Mouse (Mus musculus) ES-Bruce4 (cell line): ENCODE data around the gene Tnpo3. TPM values are rescaled to one million over a fixed set of nuclear protein-coding genes. Genes with fewer than 3 reads are reported as not detected.

Experiments used
- H3K27ac ChIP-seq: 2 replicates; pipeline ENCODE4 v1.5.1; 2012; ENCODE audit warnings: low read length, inconsistent platforms; ENCODE audit not compliant: insufficient read depth
- H3K27me3 ChIP-seq: 2 replicates; pipeline ENCODE4 v1.6.1; 2012; ENCODE audit warnings: mild to moderate bottlenecking, low read length, inconsistent platforms; ENCODE audit not compliant: control insufficient read depth, poor library complexity, insufficient read depth, severe bottlenecking
- H3K36me3 ChIP-seq: 2 replicates; pipeline ENCODE4 v1.6.1; 2012; ENCODE audit warnings: inconsistent platforms, mild to moderate bottlenecking, low read length, moderate library complexity; ENCODE audit not compliant: control insufficient read depth, poor library complexity, insufficient read depth, severe bottlenecking
- H3K4me1 ChIP-seq: one replicate; pipeline ENCODE4 v1.8.1; 2011; ENCODE audit warnings: low read length; ENCODE audit not compliant: control insufficient read depth, insufficient read depth
- H3K4me3 ChIP-seq: 2 replicates; pipeline ENCODE4 v1.5.1; 2011; ENCODE audit warnings: low read depth, mild to moderate bottlenecking, low read length
- H3K9ac ChIP-seq: 2 replicates; pipeline ENCODE4 v1.6.1; 2012; ENCODE audit warnings: low read depth, mild to moderate bottlenecking, inconsistent platforms; ENCODE audit not compliant: poor library complexity, severe bottlenecking
- H3K9me3 ChIP-seq: replicated peaks from 2 replicates; pipeline ENCODE4 v1.6.1; 2012; ENCODE audit warnings: mild to moderate bottlenecking, low read length, inconsistent platforms; ENCODE audit not compliant: control insufficient read depth, poor library complexity, insufficient read depth, severe bottlenecking
- CTCF ChIP-seq: IDR thresholded peaks from one replicate; pipeline ENCODE4 v1.8.1; 2011; ENCODE audit warnings: low read depth, low read length
- EP300 ChIP-seq: IDR thresholded peaks from 2 replicates; pipeline ENCODE4 v1.6.1; 2011; ENCODE audit warnings: low read depth, low read length; ENCODE audit not compliant: insufficient read depth
- POLR2A ChIP-seq: IDR thresholded peaks from one replicate; pipeline ENCODE4 v1.8.1; 2011; ENCODE audit warnings: low read length; ENCODE audit not compliant: insufficient read depth
- polyA plus RNA-seq: library from polyadenylated mRNA; stranded (reverse); fragments of >200 nt; gene quantifications from 2 replicates; pipeline ENCODE4 v1.2.4, GENCODE M21; 2011; ENCODE audit warnings: low read depth; ENCODE audit not compliant: missing spikeins, insufficient read depth, insufficient read length

Gene Tnpo3
- polyA plus RNA-seq, 1 experiment, result 130 TPM

DNA sequence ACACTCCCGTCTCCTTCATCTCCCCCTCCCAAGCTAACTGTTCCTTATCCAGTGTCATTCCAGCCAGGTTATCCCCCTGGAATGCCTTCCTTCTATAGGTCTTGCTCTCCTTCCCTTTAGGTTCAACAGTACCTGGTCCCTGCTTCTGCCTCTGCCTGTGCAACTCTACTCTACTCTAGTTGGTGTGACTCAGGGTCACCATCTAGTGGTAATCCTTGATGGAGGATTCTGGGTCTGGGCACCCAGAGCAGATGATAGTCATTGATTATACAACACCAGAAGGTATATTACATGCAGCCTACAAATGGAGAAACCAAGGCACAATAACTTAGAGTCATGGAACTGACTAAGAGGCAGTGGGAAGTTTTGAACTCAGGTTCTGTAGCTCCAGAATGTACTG lies 108.1 kb downstream of the Tnpo3 start:
- no peak overlapping the region for H3K9ac ChIP-seq
- H3K9me3 ChIP-seq, result no peaks in the 10 kb centered on the region
- H3K4me3 ChIP-seq, result no peak overlapping the region
- H3K27ac ChIP-seq, result no peak overlapping the region
- TF ChIP-seq CTCF (peak; percentile 15), EP300 (no peak)
- no peaks in the 10 kb centered on the region for H3K4me1 ChIP-seq
- H3K27me3 ChIP-seq, result no peaks in the 10 kb centered on the region
- H3K36me3 ChIP-seq, result no peaks in the 10 kb centered on the region

- no peak for TF ChIP-seq POLR2A
- TF ChIP-seq CTCF, result no peak
- no peak for TF ChIP-seq EP300
- Histone ChIP-seq H3K9me3 (no peaks in the 10 kb centered on the region), H3K27me3 (no peaks in the 10 kb centered on the region), H3K36me3 (no peaks in the 10 kb centered on the region), H3K4me3 (no peak overlapping the region), H3K27ac (no peak overlapping the region), H3K4me1 (no peaks in the 10 kb centered on the region), H3K9ac (no peak overlapping the region)
Measured at GRCm38 (mm10) chr6:29500810-29501209, 108.9 kb downstream of the Tnpo3 start.

- Histone ChIP-seq H3K4me1 (no peaks in the 10 kb centered on the region), H3K9me3 (no peaks in the 10 kb centered on the region), H3K4me3 (no peak overlapping the region), H3K27ac (no peak overlapping the region), H3K9ac (no peak overlapping the region), H3K27me3 (no peaks in the 10 kb centered on the region), H3K36me3 (no peaks in the 10 kb centered on the region)
- TF ChIP-seq CTCF (no peak), EP300 (no peak), POLR2A (no peak)
Measured at GRCm38 (mm10) chr6:29500177-29500576, 109.5 kb downstream of the Tnpo3 start.

GRCm38 (mm10) chr6:29497791-29498190 lies 111.9 kb downstream of the Tnpo3 start:
- H3K27ac ChIP-seq, result no peak overlapping the region
- H3K36me3 ChIP-seq, result no peaks in the 10 kb centered on the region
- H3K9me3 ChIP-seq, result no peaks in the 10 kb centered on the region
- H3K9ac ChIP-seq, result no peak overlapping the region
- H3K4me3 ChIP-seq, result no peak overlapping the region
- TF ChIP-seq POLR2A, result no peak
- TF ChIP-seq CTCF, result no peak
- TF ChIP-seq EP300, result no peak
- no peaks in the 10 kb centered on the region for H3K4me1 ChIP-seq
- H3K27me3 ChIP-seq, result no peaks in the 10 kb centered on the region

GRCm38 (mm10) chr6:29496270-29496669 lies 113.4 kb downstream of the Tnpo3 start:
- Histone ChIP-seq H3K9me3 (no peaks in the 10 kb centered on the region), H3K4me1 (no peaks in the 10 kb centered on the region), H3K4me3 (peak overlapping the region; percentile 37), H3K27ac (no peak overlapping the region), H3K9ac (no peak overlapping the region), H3K27me3 (no peaks in the 10 kb centered on the region), H3K36me3 (no peaks in the 10 kb centered on the region)
- no peak for TF ChIP-seq CTCF
- TF ChIP-seq POLR2A, result no peak
- no peak for TF ChIP-seq EP300

DNA sequence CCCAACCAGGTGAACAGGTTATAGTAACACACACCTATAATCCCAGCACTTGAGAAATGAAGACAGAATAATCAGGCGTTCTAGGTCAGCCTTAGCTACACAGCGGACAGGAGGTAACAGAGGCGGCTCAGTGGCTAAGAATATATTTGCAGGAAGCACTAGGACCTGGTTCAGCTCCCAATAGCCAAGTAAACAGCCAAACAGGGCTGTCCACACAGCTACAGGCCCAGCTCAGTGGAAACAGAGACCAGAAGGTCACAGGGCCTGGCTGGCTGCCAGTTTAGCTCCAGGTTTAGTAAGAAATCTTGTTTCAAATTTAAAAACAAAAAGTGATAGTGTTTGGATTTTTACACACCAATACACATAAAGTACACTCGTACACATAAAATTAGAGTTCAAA lies 115.6 kb downstream of the Tnpo3 start:
- Histone ChIP-seq H3K27ac (no peak overlapping the region), H3K9ac (no peak overlapping the region), H3K36me3 (no peaks in the 10 kb centered on the region), H3K4me1 (no peaks in the 10 kb centered on the region), H3K9me3 (no peaks in the 10 kb centered on the region), H3K27me3 (no peaks in the 10 kb centered on the region), H3K4me3 (no peak overlapping the region)
- TF ChIP-seq EP300 (no peak), POLR2A (no peak), CTCF (no peak)

Other genes starting within 250 kb of the Tnpo3 start
- gene Opn1sw, start 221.4 kb downstream of the Tnpo3 start, polyA plus RNA-seq, result not detected in 2 replicates
- gene Ccdc136, start 213.6 kb downstream of the Tnpo3 start, polyA plus RNA-seq, result 22.7 and 28.4 TPM in 2 replicates
- 37.2 and 39.8 TPM in 2 replicates for gene Flnc, start 176.6 kb downstream of the Tnpo3 start, polyA plus RNA-seq
- gene Atp6v1f, start 142.2 kb downstream of the Tnpo3 start, polyA plus RNA-seq, result 142 and 143 TPM in 2 replicates
- 0.90 and 1.0 TPM in 2 replicates for gene Atp6v1fnb, start 138.4 kb downstream of the Tnpo3 start, polyA plus RNA-seq
- gene Kcp, start 101.9 kb downstream of the Tnpo3 start, polyA plus RNA-seq, result 1.9 and 4.1 TPM in 2 replicates
- gene Irf5, start 83.3 kb downstream of the Tnpo3 start, polyA plus RNA-seq, result 2.3 and 2.6 TPM in 2 replicates
- 7.1 and 9.6 TPM in 2 replicates for gene Tspan33, start 84.3 kb upstream of the Tnpo3 start, polyA plus RNA-seq
- gene Smo, start 125.6 kb upstream of the Tnpo3 start, polyA plus RNA-seq, result 26.5 and 28.2 TPM in 2 replicates
- gene Ahcyl2, start 158.1 kb upstream of the Tnpo3 start, polyA plus RNA-seq, result 37.2 and 41.3 TPM in 2 replicates